29 mouse cellular contexts compared by ENCODE assay signal in the genomic region with DNA sequence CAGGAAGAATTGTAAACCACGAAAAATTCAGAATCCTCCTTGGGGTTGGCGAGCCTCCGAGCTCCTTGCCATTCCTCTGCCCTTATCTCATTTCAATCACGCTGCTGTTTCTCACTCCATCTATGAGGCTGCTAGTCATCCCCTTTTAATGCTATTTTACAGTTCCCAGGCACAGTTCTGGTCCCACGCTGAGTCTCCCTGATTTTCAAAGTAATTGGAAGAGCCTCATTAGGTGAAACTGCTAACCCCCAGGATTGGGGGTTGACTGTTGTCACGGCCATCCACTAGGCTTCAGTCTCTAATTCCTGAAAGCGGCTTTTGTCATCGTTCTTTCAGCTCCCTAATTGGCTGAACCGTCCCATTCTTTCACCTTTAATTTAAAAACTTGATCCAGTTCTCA.
DNase-seq lines count a peak whose midpoint lies in the region; ATAC-seq and TF ChIP-seq lines count a peak whose summit lies in the region.
"Had no signal": no experiment of that assay in that cellular context is flagged by ENCODE, and none has a peak within 500 bp of the region (broad histone marks: within the 10 kb centered on the region; RNA-seq: fewer than 3 reads in every experiment).

No protein-coding gene starts in this region.

- no peak for TF ChIP-seq CTCF in forebrain, postnatal 0 days (IDR thresholded peaks at IDR 0.05; ENCODE audit: low read depth)

- no peak overlapping the region for H3K4me3 ChIP-seq in forebrain, embryonic 14.5 days (ENCODE audit: low read depth, low read length)
- H3K4me3 ChIP-seq in forebrain, postnatal 0 days (ENCODE audit: low read depth, low read length), result no peak overlapping the region
- no peak overlapping the region for H3K4me3 ChIP-seq in midbrain, embryonic 12.5 days
- H3K4me3 ChIP-seq in midbrain, embryonic 10.5 days, result no peak overlapping the region
- no peak overlapping the region for H3K4me3 ChIP-seq in midbrain, embryonic 13.5 days (replicated peaks)
- H3K4me3 ChIP-seq: heart, embryonic 13.5 days; intestine, embryonic 15.5 days; layer of hippocampus, adult 2 months; limb, embryonic 13.5 days; liver, embryonic 12.5 days; neural tube, embryonic 12.5 days had no signal

- H3K27me3 ChIP-seq in forebrain, embryonic 14.5 days (replicated peaks; ENCODE audit: control insufficient read depth, insufficient read depth, low read length), result no peaks in the 10 kb centered on the region
- no peaks in the 10 kb centered on the region for H3K27me3 ChIP-seq in forebrain, postnatal 0 days (ENCODE audit: insufficient read depth, low read length)
- no peaks in the 10 kb centered on the region for H3K27me3 ChIP-seq in midbrain, embryonic 12.5 days
- H3K27me3 ChIP-seq in midbrain, embryonic 10.5 days (ENCODE audit: low read depth, poor library complexity, severe bottlenecking), result no peaks in the 10 kb centered on the region
- no peaks in the 10 kb centered on the region for H3K27me3 ChIP-seq in midbrain, embryonic 13.5 days
- H3K27me3 ChIP-seq: CH12.LX; heart, embryonic 13.5 days; intestine, embryonic 15.5 days; limb, embryonic 13.5 days; liver, embryonic 12.5 days; neural tube, embryonic 12.5 days had no signal

- ATAC-seq in forebrain, embryonic 14.5 days, result peak; percentile 55; the same call in 1 of the 2 replicates
- no peak for ATAC-seq in forebrain, postnatal 0 days
- peak; percentile 55; the same call in 1 of the 2 replicates for ATAC-seq in midbrain, embryonic 12.5 days (ENCODE audit: low FRiP score, low read depth)
- ATAC-seq in midbrain, embryonic 13.5 days, result peak; percentile 61; the same call in 1 of the 2 replicates
- ATAC-seq: intestine, embryonic 15.5 days; liver, embryonic 12.5 days had no signal

- WGBS in forebrain, embryonic 14.5 days, result 7% methylated on average over 9 of the region's 9 CpGs
- WGBS in forebrain, postnatal 0 days, result 10% methylated on average over 9 of the region's 9 CpGs
- WGBS in midbrain, embryonic 12.5 days, result 43% methylated on average over 9 of the region's 9 CpGs
- WGBS in midbrain, embryonic 10.5 days, result 66% methylated on average over 9 of the region's 9 CpGs
- WGBS in midbrain, embryonic 13.5 days, result 37% methylated on average over 9 of the region's 9 CpGs

- no peaks in the 10 kb centered on the region for H3K4me1 ChIP-seq in forebrain, embryonic 14.5 days (ENCODE audit: control insufficient read depth, insufficient read depth, low read length)
- no peaks in the 10 kb centered on the region for H3K4me1 ChIP-seq in forebrain, postnatal 0 days (ENCODE audit: insufficient read depth)
- peaks cover 4% of the 10 kb centered on the region; the same call in 1 of the 2 replicates for H3K4me1 ChIP-seq in midbrain, embryonic 12.5 days
- H3K4me1 ChIP-seq in midbrain, embryonic 10.5 days, result no peaks in the 10 kb centered on the region
- H3K4me1 ChIP-seq in midbrain, embryonic 13.5 days (replicated peaks), result 0 out of 2 replicates have a peak, but pooled peaks cover 5% of the 10 kb centered on the region
- H3K4me1 ChIP-seq: heart, embryonic 13.5 days; intestine, embryonic 15.5 days; limb, embryonic 13.5 days; liver, embryonic 12.5 days; neural tube, embryonic 12.5 days had no signal

- H3K4me2 ChIP-seq in forebrain, embryonic 14.5 days (ENCODE audit: low read length), result no peak overlapping the region
- H3K4me2 ChIP-seq in forebrain, postnatal 0 days (ENCODE audit: low read depth), result no peak overlapping the region
- H3K4me2 ChIP-seq in midbrain, embryonic 12.5 days (replicated peaks), result no peak overlapping the region
- H3K4me2 ChIP-seq in midbrain, embryonic 13.5 days (replicated peaks), result no peak overlapping the region
- H3K4me2 ChIP-seq: heart, embryonic 13.5 days; hindbrain, embryonic 14.5 days; intestine, embryonic 15.5 days; limb, embryonic 13.5 days; liver, embryonic 12.5 days; neural tube, embryonic 12.5 days had no signal

- no peaks in the 10 kb centered on the region for H3K9me3 ChIP-seq in forebrain, embryonic 14.5 days (replicated peaks; ENCODE audit: control insufficient read depth, low read length)
- H3K9me3 ChIP-seq in forebrain, postnatal 0 days (ENCODE audit: low read length), result no peaks in the 10 kb centered on the region
- no peaks in the 10 kb centered on the region for H3K9me3 ChIP-seq in midbrain, embryonic 12.5 days
- H3K9me3 ChIP-seq in midbrain, embryonic 10.5 days (replicated peaks), result no peaks in the 10 kb centered on the region
- no peaks in the 10 kb centered on the region for H3K9me3 ChIP-seq in midbrain, embryonic 13.5 days
- H3K9me3 ChIP-seq: heart, embryonic 13.5 days; intestine, embryonic 15.5 days; limb, embryonic 13.5 days; liver, embryonic 12.5 days; neural tube, embryonic 12.5 days had no signal

- DNase-seq in forebrain, embryonic 14.5 days (ENCODE audit: low spot score), result peak; percentile 46
- DNase-seq in forebrain, postnatal 0 days, result no peak
- DNase-seq in midbrain, embryonic 10.5 days (ENCODE audit: low spot score), result no peak
- peak; percentile 39 for DNase-seq in retina, postnatal 1 day
- DNase-seq in kidney, postnatal 10 days, result no peak
- DNase-seq: adrenal gland, postnatal 14 days; B cell, adult 2 months; cerebellum, adult 9-11 months; gastrocnemius, postnatal 25 days; heart, adult 18-20 months; heart, postnatal 14 days; kidney, adult 8-10 months; kidney, postnatal 14 days; layer of hippocampus, postnatal 36 days; lung, adult 18-20 months; right cerebral cortex, adult 18-20 months; thymus, adult 18-20 months; thymus, postnatal 36 days had no signal

- H3K9ac ChIP-seq in forebrain, embryonic 14.5 days (ENCODE audit: low read length), result no peak overlapping the region
- H3K9ac ChIP-seq in forebrain, postnatal 0 days, result no peak overlapping the region
- H3K9ac ChIP-seq in midbrain, embryonic 12.5 days (replicated peaks), result no peak overlapping the region
- H3K9ac ChIP-seq in midbrain, embryonic 13.5 days (replicated peaks), result no peak overlapping the region
- H3K9ac ChIP-seq: heart, embryonic 13.5 days; hindbrain, embryonic 14.5 days; intestine, embryonic 15.5 days; limb, embryonic 13.5 days; liver, embryonic 12.5 days; neural tube, embryonic 12.5 days had no signal

- no peak overlapping the region for H3K27ac ChIP-seq in forebrain, embryonic 14.5 days (ENCODE audit: low read depth, low read length)
- H3K27ac ChIP-seq in forebrain, postnatal 0 days (ENCODE audit: low read depth, low read length), result no peak overlapping the region
- no peak overlapping the region for H3K27ac ChIP-seq in midbrain, embryonic 12.5 days (replicated peaks)
- no peak overlapping the region for H3K27ac ChIP-seq in midbrain, embryonic 10.5 days (replicated peaks)
- H3K27ac ChIP-seq in midbrain, embryonic 13.5 days, result no peak overlapping the region
- H3K27ac ChIP-seq: heart, embryonic 13.5 days; hindbrain, embryonic 14.5 days; intestine, embryonic 15.5 days; layer of hippocampus, adult 2 months; limb, embryonic 13.5 days; liver, embryonic 12.5 days; neural tube, embryonic 12.5 days had no signal

- H3K36me3 ChIP-seq in forebrain, embryonic 14.5 days (ENCODE audit: control insufficient read depth, insufficient read depth, low read length), result no peaks in the 10 kb centered on the region
- H3K36me3 ChIP-seq in forebrain, postnatal 0 days (ENCODE audit: insufficient read depth), result no peaks in the 10 kb centered on the region
- H3K36me3 ChIP-seq in midbrain, embryonic 12.5 days, result no peaks in the 10 kb centered on the region
- no peaks in the 10 kb centered on the region for H3K36me3 ChIP-seq in midbrain, embryonic 10.5 days
- H3K36me3 ChIP-seq in midbrain, embryonic 13.5 days, result no peaks in the 10 kb centered on the region
- H3K36me3 ChIP-seq: G1E; heart, embryonic 13.5 days; intestine, embryonic 15.5 days; limb, embryonic 13.5 days; liver, embryonic 12.5 days; neural tube, embryonic 12.5 days had no signal

Comparison
In these comparisons a context has a peak if more than half of its experiments do, and no peak if none do; other contexts are left out.
1. DNase-seq: peak in forebrain, embryonic 14.5 days (single experiment) and retina, postnatal 1 day (single experiment); none in forebrain, postnatal 0 days (single experiment), midbrain, embryonic 10.5 days (single experiment) and kidney, postnatal 10 days (single experiment).